Mouse (Mus musculus): ENCODE measurements around the gene Poln. TPM values are rescaled to one million over a fixed set of nuclear protein-coding genes. Genes with fewer than 3 reads are reported as not detected.

The Poln gene
- total RNA-seq (2014; fragmentation: Nextera tagmentation) (0.83 TPM in 1 of 2 replicates, not detected in the other), total RNA-seq (2017) (2.9 and 3.4 TPM in 2 replicates), polyA plus RNA-seq (2012) (not detected in 2 replicates)

GRCm38 (mm10) chr5:34168950-34169891 is at the start of gene Poln, which contains the start of gene Haus3:
TSS of gene Poln (minus strand) at chr5:34169448.
TSS of gene Haus3 (minus strand) at chr5:34169527.
- peak; percentile 99 for ATAC-seq (ENCODE audit: extremely low read depth, insufficient number of reproducible peaks, low FRiP score, poor library complexity, severe bottlenecking)
- no peaks in the 10 kb centered on the region; the same call in 1 of the 2 replicates for H3K27me3 ChIP-seq (ENCODE audit: insufficient read depth, low read length)
- TF ChIP-seq POLR2AphosphoS5 (IDR thresholded peaks at IDR 0.05; ENCODE audit: insufficient replicate concordance, low read depth, low read length) (no peak), TAL1 (conservative IDR thresholded peaks at IDR 0.05; ENCODE audit: low read depth, low read length) (no peak), GATA2 (IDR thresholded peaks at IDR 0.05; ENCODE audit: borderline replicate concordance, low read depth, low read length) (no peak), CTCF (IDR thresholded peaks at IDR 0.05; ENCODE audit: low read depth, low read length) (no peak), GATA1 (IDR thresholded peaks at IDR 0.05; ENCODE audit: borderline replicate concordance, low read length) (no peak)

DNA sequence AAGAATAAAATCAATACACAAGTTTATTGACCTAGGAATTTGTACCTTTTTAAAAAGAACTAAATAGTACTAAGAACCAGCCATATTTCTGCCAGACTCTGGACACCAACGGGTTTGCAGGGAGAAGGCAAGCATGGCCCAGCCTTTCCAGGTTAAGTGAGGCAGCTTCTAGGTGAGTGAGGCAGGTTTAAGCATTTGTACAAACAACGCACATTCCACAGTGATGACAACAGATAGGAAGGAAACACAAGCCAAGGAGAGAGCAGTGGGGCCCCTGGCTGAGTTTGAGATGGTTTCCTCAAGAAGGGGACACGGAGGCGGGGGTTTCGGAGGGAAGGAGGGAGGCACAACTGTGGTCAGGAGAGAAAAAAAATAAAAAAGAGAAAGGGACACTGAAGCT is 49.4 kb upstream of the Poln start:
- TF ChIP-seq GATA2 (IDR thresholded peaks at IDR 0.05; ENCODE audit: borderline replicate concordance, low read depth, low read length) (no peak), TAL1 (conservative IDR thresholded peaks at IDR 0.05; ENCODE audit: low read depth, low read length) (no peak), POLR2AphosphoS5 (IDR thresholded peaks at IDR 0.05; ENCODE audit: insufficient replicate concordance, low read depth, low read length) (no peak), CTCF (IDR thresholded peaks at IDR 0.05; ENCODE audit: low read depth, low read length) (no peak), GATA1 (IDR thresholded peaks at IDR 0.05; ENCODE audit: borderline replicate concordance, low read length) (no peak)
- ATAC-seq (ENCODE audit: extremely low read depth, insufficient number of reproducible peaks, low FRiP score, poor library complexity, severe bottlenecking) (no peak), DNase-seq (ENCODE audit: low spot score) (no peak)
- Histone ChIP-seq H3K36me3 (replicated peaks) (no peaks in the 10 kb centered on the region), H3K4me3 (ENCODE audit: low read depth, low read length) (no peak overlapping the region), H3K27me3 (ENCODE audit: insufficient read depth, low read length) (peaks cover 26% of the 10 kb centered on the region), H3K9me3 (replicated peaks) (no peaks in the 10 kb centered on the region), H3K4me1 (ENCODE audit: insufficient read depth, low read depth, low read length) (no peaks in the 10 kb centered on the region)

More at GRCm38 (mm10) chr5:34168950-34169891, at the start of gene Poln, which contains the start of gene Haus3:
- peaks cover 17% of the 10 kb centered on the region for H3K36me3 ChIP-seq (replicated peaks)
- H3K4me1 ChIP-seq (ENCODE audit: insufficient read depth, low read depth, low read length) = peaks cover 30% of the 10 kb centered on the region
- no peaks in the 10 kb centered on the region for H3K9me3 ChIP-seq (replicated peaks)
- peak within 1 kb of the TSS; percentile 85 for H3K4me3 ChIP-seq (ENCODE audit: low read depth, low read length)
- peak; percentile 96 for DNase-seq (ENCODE audit: low spot score)

DNA sequence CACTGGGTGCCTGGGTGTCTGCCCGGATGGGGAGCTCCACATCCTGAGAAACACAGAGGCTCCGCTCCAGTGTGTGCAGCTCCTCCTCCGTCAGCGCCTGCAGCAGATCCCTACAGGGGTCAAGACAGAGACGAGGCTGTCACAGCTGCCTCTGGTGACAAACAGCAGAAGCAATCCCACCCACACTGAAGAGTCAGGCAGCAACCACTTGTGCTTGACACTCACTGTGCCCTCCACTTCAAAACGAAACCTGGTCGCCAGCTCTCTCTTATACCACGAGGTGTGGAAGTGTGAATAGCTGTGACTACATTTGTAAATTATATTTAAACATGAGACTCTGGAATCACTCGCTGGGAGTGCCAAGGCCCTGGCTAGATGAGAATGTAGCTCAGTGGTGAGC is 48.5 kb upstream of the Poln start:
- DNase-seq (ENCODE audit: low spot score) (no peak), ATAC-seq (ENCODE audit: extremely low read depth, insufficient number of reproducible peaks, low FRiP score, poor library complexity, severe bottlenecking) (no peak)

DNA sequence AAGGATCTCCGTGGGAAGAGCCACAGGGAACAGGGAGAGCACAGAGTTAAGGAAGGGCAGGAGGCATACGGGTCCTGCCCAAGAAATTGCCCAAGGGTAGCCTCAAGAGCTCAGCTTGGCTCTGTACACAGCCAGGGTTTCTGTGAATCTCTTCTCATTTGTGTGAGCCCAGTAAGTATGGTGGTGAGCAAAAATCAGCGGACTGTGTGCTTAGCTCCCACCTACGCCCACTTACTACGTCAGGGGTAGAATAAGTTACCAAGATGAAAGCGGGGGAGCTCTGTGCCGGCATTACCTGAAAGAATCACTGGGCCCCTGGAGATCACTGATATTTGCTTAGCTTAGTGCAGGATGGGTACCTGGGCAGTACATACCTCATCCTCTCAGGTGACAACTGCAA is 46.8 kb upstream of the Poln start:
- ATAC-seq (ENCODE audit: extremely low read depth, insufficient number of reproducible peaks, low FRiP score, poor library complexity, severe bottlenecking) (no peak), DNase-seq (ENCODE audit: low spot score) (no peak)
- Histone ChIP-seq H3K4me3 (ENCODE audit: low read depth, low read length) (no peak overlapping the region), H3K27me3 (ENCODE audit: insufficient read depth, low read length) (peaks cover 33% of the 10 kb centered on the region), H3K36me3 (replicated peaks) (no peaks in the 10 kb centered on the region), H3K9me3 (replicated peaks) (no peaks in the 10 kb centered on the region), H3K4me1 (ENCODE audit: insufficient read depth, low read depth, low read length) (no peaks in the 10 kb centered on the region)
- TF ChIP-seq TAL1 (conservative IDR thresholded peaks at IDR 0.05; ENCODE audit: low read depth, low read length) = no peak
- no peak for TF ChIP-seq GATA1 (IDR thresholded peaks at IDR 0.05; ENCODE audit: borderline replicate concordance, low read length)
- TF ChIP-seq CTCF (IDR thresholded peaks at IDR 0.05; ENCODE audit: low read depth, low read length) = no peak
- no peak for TF ChIP-seq POLR2AphosphoS5 (IDR thresholded peaks at IDR 0.05; ENCODE audit: insufficient replicate concordance, low read depth, low read length)
- no peak for TF ChIP-seq GATA2 (IDR thresholded peaks at IDR 0.05; ENCODE audit: borderline replicate concordance, low read depth, low read length)

More for the DNA sequence above, 48.5 kb upstream of the Poln start:
- Histone ChIP-seq H3K9me3 (replicated peaks) (no peaks in the 10 kb centered on the region), H3K36me3 (replicated peaks) (no peaks in the 10 kb centered on the region), H3K27me3 (ENCODE audit: insufficient read depth, low read length) (peaks cover 26% of the 10 kb centered on the region), H3K4me1 (ENCODE audit: insufficient read depth, low read depth, low read length) (no peaks in the 10 kb centered on the region), H3K4me3 (ENCODE audit: low read depth, low read length) (no peak overlapping the region)
- TF ChIP-seq CTCF (IDR thresholded peaks at IDR 0.05; ENCODE audit: low read depth, low read length) (no peak), GATA1 (IDR thresholded peaks at IDR 0.05; ENCODE audit: borderline replicate concordance, low read length) (no peak), GATA2 (IDR thresholded peaks at IDR 0.05; ENCODE audit: borderline replicate concordance, low read depth, low read length) (no peak), POLR2AphosphoS5 (IDR thresholded peaks at IDR 0.05; ENCODE audit: insufficient replicate concordance, low read depth, low read length) (no peak), TAL1 (conservative IDR thresholded peaks at IDR 0.05; ENCODE audit: low read depth, low read length) (no peak)

DNA sequence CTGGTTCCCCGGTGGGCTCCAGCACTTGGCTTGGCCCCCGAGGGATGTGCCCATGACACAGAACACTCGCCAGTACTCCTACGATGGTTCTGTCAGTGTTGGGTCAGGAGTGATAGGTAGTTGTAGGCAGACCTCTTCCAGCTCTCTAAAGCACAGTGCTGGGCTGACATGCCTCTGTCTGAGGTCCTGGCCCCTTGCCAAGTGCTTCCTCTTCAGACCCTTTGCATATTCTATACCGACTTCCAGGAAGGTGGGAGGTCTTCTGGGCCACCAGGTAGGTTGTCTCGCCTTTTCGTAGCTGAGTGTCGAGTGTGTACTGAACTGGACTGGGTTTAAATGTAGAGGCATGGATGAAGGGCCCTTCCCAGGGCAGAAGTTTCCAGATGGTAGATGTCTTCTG is 44.4 kb upstream of the Poln start:
- ATAC-seq (ENCODE audit: extremely low read depth, insufficient number of reproducible peaks, low FRiP score, poor library complexity, severe bottlenecking) (no peak), DNase-seq (ENCODE audit: low spot score) (no peak)
- Histone ChIP-seq H3K4me1 (ENCODE audit: insufficient read depth, low read depth, low read length) (no peaks in the 10 kb centered on the region), H3K36me3 (replicated peaks) (no peaks in the 10 kb centered on the region), H3K4me3 (ENCODE audit: low read depth, low read length) (no peak overlapping the region), H3K9me3 (replicated peaks) (no peaks in the 10 kb centered on the region), H3K27me3 (ENCODE audit: insufficient read depth, low read length) (peaks cover 41% of the 10 kb centered on the region)
- TF ChIP-seq GATA2 (IDR thresholded peaks at IDR 0.05; ENCODE audit: borderline replicate concordance, low read depth, low read length) = no peak
- TF ChIP-seq POLR2AphosphoS5 (IDR thresholded peaks at IDR 0.05; ENCODE audit: insufficient replicate concordance, low read depth, low read length) = no peak
- no peak for TF ChIP-seq TAL1 (conservative IDR thresholded peaks at IDR 0.05; ENCODE audit: low read depth, low read length)
- no peak for TF ChIP-seq CTCF (IDR thresholded peaks at IDR 0.05; ENCODE audit: low read depth, low read length)
- TF ChIP-seq GATA1 (IDR thresholded peaks at IDR 0.05; ENCODE audit: borderline replicate concordance, low read length) = no peak

GRCm38 (mm10) chr5:34210279-34210678 is 41.0 kb upstream of the Poln start:
- peak; percentile 62 for DNase-seq (ENCODE audit: low spot score)
- H3K27me3 ChIP-seq (ENCODE audit: insufficient read depth, low read length) = peaks cover 48% of the 10 kb centered on the region
- no peak overlapping the region for H3K4me3 ChIP-seq (ENCODE audit: low read depth, low read length)
- no peak for TF ChIP-seq TAL1 (conservative IDR thresholded peaks at IDR 0.05; ENCODE audit: low read depth, low read length)
- TF ChIP-seq GATA1 (IDR thresholded peaks at IDR 0.05; ENCODE audit: borderline replicate concordance, low read length) = no peak
- TF ChIP-seq CTCF (IDR thresholded peaks at IDR 0.05; ENCODE audit: low read depth, low read length) = peak; percentile 91
- no peaks in the 10 kb centered on the region for H3K4me1 ChIP-seq (ENCODE audit: insufficient read depth, low read depth, low read length)
- H3K9me3 ChIP-seq (replicated peaks) = no peaks in the 10 kb centered on the region
- H3K36me3 ChIP-seq (replicated peaks) = no peaks in the 10 kb centered on the region
- no peak; the same call in 1 of the 2 replicates for ATAC-seq (ENCODE audit: extremely low read depth, insufficient number of reproducible peaks, low FRiP score, poor library complexity, severe bottlenecking)
